Mouse (Mus musculus): ENCODE results near the gene Fam136a.

GRCm38 (mm10) chr6:86404996-86405395, 39.5 kb downstream of the Fam136a start:
- TF ChIP-seq CTCF (IDR thresholded peaks at IDR 0.05; ENCODE audit: low read depth, low read length) (no peak), POLR2A (IDR thresholded peaks at IDR 0.05; ENCODE audit: insufficient read depth, low read length) (no peak), EP300 (IDR thresholded peaks at IDR 0.05; ENCODE audit: insufficient read depth, low read depth, low read length) (no peak)

Measured in ES-Bruce4 (cell line).